Mouse (Mus musculus): ENCODE data around the gene Gkn2. TPM values are rescaled to one million over a fixed set of nuclear protein-coding genes. Genes with fewer than 3 reads are reported as not detected.
A peak's percentile ranks its signal among the peaks of the same experiment; 100 is the strongest.

Gkn2 gene
- polyA plus RNA-seq (2014; fragmentation: Nextera tagmentation; extraction: Ambion mirVana), result not detected in 2 replicates

- Histone ChIP-seq H3K27me3 (ENCODE audit: control insufficient read depth, insufficient read depth, low read length) (peaks cover 4% of the 10 kb centered on the region; the same call in 1 of the 2 replicates), H3K27ac (ENCODE audit: low read depth, low read length) (no peak within 1 kb of the TSS), H3K9me3 (replicated peaks; ENCODE audit: control insufficient read depth, low read length) (no peaks in the 10 kb centered on the region), H3K4me3 (ENCODE audit: low read depth, low read length) (no peak within 1 kb of the TSS), H3K4me2 (no peak within 1 kb of the TSS), H3K36me3 (ENCODE audit: control insufficient read depth, insufficient read depth, low read length) (no peaks in the 10 kb centered on the region), H3K4me1 (ENCODE audit: control insufficient read depth, insufficient read depth, low read length) (no peaks in the 10 kb centered on the region), H3K9ac (ENCODE audit: low read depth, low read length) (no peak within 1 kb of the TSS)
- 79% methylated on average over 9 of the region's 9 CpGs for WGBS (ENCODE audit: insufficient replicate concordance)
- ATAC-seq (replicated peaks; ENCODE audit: insufficient number of reproducible peaks, low FRiP score, low TSS enrichment), result no peak
Measured at GRCm38 (mm10) chr6:87373057-87373456, at the start of gene Gkn2. Gene Gkn2, plus strand, starts transcription at chr6:87373357.

- Histone ChIP-seq H3K27me3 (ENCODE audit: control insufficient read depth, insufficient read depth, low read length) (no peaks in the 10 kb centered on the region), H3K27ac (ENCODE audit: low read depth, low read length) (no peak overlapping the region), H3K4me3 (ENCODE audit: low read depth, low read length) (no peak overlapping the region), H3K9ac (ENCODE audit: low read depth, low read length) (no peak overlapping the region), H3K4me2 (no peak overlapping the region), H3K4me1 (ENCODE audit: control insufficient read depth, insufficient read depth, low read length) (peaks cover 4% of the 10 kb centered on the region), H3K36me3 (ENCODE audit: control insufficient read depth, insufficient read depth, low read length) (no peaks in the 10 kb centered on the region), H3K9me3 (replicated peaks; ENCODE audit: control insufficient read depth, low read length) (no peaks in the 10 kb centered on the region)
- WGBS (ENCODE audit: insufficient replicate concordance), result 81% methylated on average over 2 of the region's 2 CpGs
- ATAC-seq (replicated peaks; ENCODE audit: insufficient number of reproducible peaks, low FRiP score, low TSS enrichment), result no peak
Measured at GRCm38 (mm10) chr6:87323381-87323780, 49.8 kb upstream of the Gkn2 start.

- H3K36me3 ChIP-seq (ENCODE audit: control insufficient read depth, insufficient read depth, low read length), result no peaks in the 10 kb centered on the region
- no peaks in the 10 kb centered on the region for H3K9me3 ChIP-seq (replicated peaks; ENCODE audit: control insufficient read depth, low read length)
- H3K9ac ChIP-seq (ENCODE audit: low read depth, low read length), result no peak overlapping the region
- H3K4me3 ChIP-seq (ENCODE audit: low read depth, low read length), result no peak overlapping the region
- H3K4me1 ChIP-seq (ENCODE audit: control insufficient read depth, insufficient read depth, low read length), result peaks cover 19% of the 10 kb centered on the region
- no peaks in the 10 kb centered on the region for H3K27me3 ChIP-seq (ENCODE audit: control insufficient read depth, insufficient read depth, low read length)
- H3K4me2 ChIP-seq, result no peak overlapping the region
- 80% methylated on average over 2 of the region's 2 CpGs for WGBS (ENCODE audit: insufficient replicate concordance)
- H3K27ac ChIP-seq (ENCODE audit: low read depth, low read length), result no peak overlapping the region
- ATAC-seq (replicated peaks; ENCODE audit: insufficient number of reproducible peaks, low FRiP score, low TSS enrichment), result no peak
Measured at GRCm38 (mm10) chr6:87326932-87327331, 46.2 kb upstream of the Gkn2 start.

GRCm38 (mm10) chr6:87328265-87329173 lies 44.6 kb upstream of the Gkn2 start:
- H3K27ac ChIP-seq (ENCODE audit: low read depth, low read length), result no peak overlapping the region
- WGBS (ENCODE audit: insufficient replicate concordance), result 63% methylated on average over 22 of the region's 22 CpGs
- no peak for ATAC-seq (replicated peaks; ENCODE audit: insufficient number of reproducible peaks, low FRiP score, low TSS enrichment)

GRCm38 (mm10) chr6:87332380-87332779 lies 40.8 kb upstream of the Gkn2 start:
- ATAC-seq (replicated peaks; ENCODE audit: insufficient number of reproducible peaks, low FRiP score, low TSS enrichment), result no peak
- H3K9ac ChIP-seq (ENCODE audit: low read depth, low read length), result no peak overlapping the region
- no peak overlapping the region for H3K4me2 ChIP-seq
- no peaks in the 10 kb centered on the region for H3K36me3 ChIP-seq (ENCODE audit: control insufficient read depth, insufficient read depth, low read length)
- no peak overlapping the region for H3K4me3 ChIP-seq (ENCODE audit: low read depth, low read length)
- H3K9me3 ChIP-seq (replicated peaks; ENCODE audit: control insufficient read depth, low read length), result no peaks in the 10 kb centered on the region
- 67% methylated on average over 2 of the region's 2 CpGs for WGBS (ENCODE audit: insufficient replicate concordance)
- peaks cover 16% of the 10 kb centered on the region; the same call in 1 of the 2 replicates for H3K27me3 ChIP-seq (ENCODE audit: control insufficient read depth, insufficient read depth, low read length)
- no peak overlapping the region for H3K27ac ChIP-seq (ENCODE audit: low read depth, low read length)
- H3K4me1 ChIP-seq (ENCODE audit: control insufficient read depth, insufficient read depth, low read length), result peaks cover 19% of the 10 kb centered on the region

More at GRCm38 (mm10) chr6:87328265-87329173, 44.6 kb upstream of the Gkn2 start:
- Histone ChIP-seq H3K9ac (ENCODE audit: low read depth, low read length) (no peak overlapping the region), H3K4me3 (ENCODE audit: low read depth, low read length) (no peak overlapping the region), H3K4me1 (ENCODE audit: control insufficient read depth, insufficient read depth, low read length) (peaks cover 19% of the 10 kb centered on the region), H3K36me3 (ENCODE audit: control insufficient read depth, insufficient read depth, low read length) (no peaks in the 10 kb centered on the region), H3K27me3 (ENCODE audit: control insufficient read depth, insufficient read depth, low read length) (no peaks in the 10 kb centered on the region), H3K9me3 (replicated peaks; ENCODE audit: control insufficient read depth, low read length) (no peaks in the 10 kb centered on the region), H3K4me2 (no peak overlapping the region)

GRCm38 (mm10) chr6:87334361-87335090 lies 38.6 kb upstream of the Gkn2 start:
- Histone ChIP-seq H3K9ac (ENCODE audit: low read depth, low read length) (peak overlapping the region; percentile 80), H3K9me3 (replicated peaks; ENCODE audit: control insufficient read depth, low read length) (no peaks in the 10 kb centered on the region), H3K4me2 (peak overlapping the region; percentile 90), H3K4me1 (ENCODE audit: control insufficient read depth, insufficient read depth, low read length) (peaks cover 6% of the 10 kb centered on the region), H3K36me3 (ENCODE audit: control insufficient read depth, insufficient read depth, low read length) (no peaks in the 10 kb centered on the region), H3K4me3 (ENCODE audit: low read depth, low read length) (peak overlapping the region; percentile 72), H3K27ac (ENCODE audit: low read depth, low read length) (no peak overlapping the region; the same call in 1 of the 2 replicates), H3K27me3 (ENCODE audit: control insufficient read depth, insufficient read depth, low read length) (peaks cover 16% of the 10 kb centered on the region; the same call in 1 of the 2 replicates)
- WGBS (ENCODE audit: insufficient replicate concordance), result 24% methylated on average over 11 of the region's 11 CpGs
- ATAC-seq (replicated peaks; ENCODE audit: insufficient number of reproducible peaks, low FRiP score, low TSS enrichment), result no peak

GRCm38 (mm10) chr6:87335091-87335934 lies 37.8 kb upstream of the Gkn2 start, which contains the start of gene Antxr1:
Gene Antxr1, minus strand, starts transcription at chr6:87335821.
- Histone ChIP-seq H3K9ac (ENCODE audit: low read depth, low read length) (peak within 1 kb of the TSS; percentile 80), H3K4me2 (peak within 1 kb of the TSS; percentile 90), H3K9me3 (replicated peaks; ENCODE audit: control insufficient read depth, low read length) (no peaks in the 10 kb centered on the region), H3K4me3 (ENCODE audit: low read depth, low read length) (peak within 1 kb of the TSS; percentile 72), H3K36me3 (ENCODE audit: control insufficient read depth, insufficient read depth, low read length) (no peaks in the 10 kb centered on the region), H3K27ac (ENCODE audit: low read depth, low read length) (peak within 1 kb of the TSS; percentile 66), H3K4me1 (ENCODE audit: control insufficient read depth, insufficient read depth, low read length) (peaks cover 4% of the 10 kb centered on the region; the same call in 1 of the 2 replicates), H3K27me3 (ENCODE audit: control insufficient read depth, insufficient read depth, low read length) (peaks cover 16% of the 10 kb centered on the region; the same call in 1 of the 2 replicates)
- no peak; the same call in 1 of the 2 replicates for ATAC-seq (replicated peaks; ENCODE audit: insufficient number of reproducible peaks, low FRiP score, low TSS enrichment)
- under 1% methylated on average over 54 of the region's 54 CpGs for WGBS (ENCODE audit: insufficient replicate concordance)

- Histone ChIP-seq H3K27ac (ENCODE audit: low read depth, low read length) (no peak overlapping the region), H3K36me3 (ENCODE audit: control insufficient read depth, insufficient read depth, low read length) (no peaks in the 10 kb centered on the region), H3K27me3 (ENCODE audit: control insufficient read depth, insufficient read depth, low read length) (peaks cover 16% of the 10 kb centered on the region; the same call in 1 of the 2 replicates), H3K9me3 (replicated peaks; ENCODE audit: control insufficient read depth, low read length) (no peaks in the 10 kb centered on the region), H3K9ac (ENCODE audit: low read depth, low read length) (no peak overlapping the region), H3K4me1 (ENCODE audit: control insufficient read depth, insufficient read depth, low read length) (peaks cover 4% of the 10 kb centered on the region; the same call in 1 of the 2 replicates), H3K4me3 (ENCODE audit: low read depth, low read length) (no peak overlapping the region), H3K4me2 (peak overlapping the region; percentile 90)
- WGBS (ENCODE audit: insufficient replicate concordance), result 30% methylated on average over 6 of the region's 6 CpGs
- ATAC-seq (replicated peaks; ENCODE audit: insufficient number of reproducible peaks, low FRiP score, low TSS enrichment), result no peak
Measured at GRCm38 (mm10) chr6:87335935-87336295, 37.2 kb upstream of the Gkn2 start.
